Mouse (Mus musculus) megakaryocyte, embryonic 14.5 days (primary cell): ENCODE measurements around the gene D630039A03Rik. TPM values are rescaled to one million over a fixed set of nuclear protein-coding genes. Genes with fewer than 3 reads are reported as not detected.

ENCODE experiments used
- H3K27me3 ChIP-seq: replicated peaks from 2 replicates; pipeline ENCODE3; 2012; ENCODE audit warnings: inconsistent platforms
- H3K36me3 ChIP-seq: replicated peaks from 2 replicates; pipeline ENCODE3; 2012; ENCODE audit warnings: low read length, inconsistent platforms, mixed read lengths
- H3K4me1 ChIP-seq: 2 replicates; pipeline ENCODE4 v1.6.1; 2012; ENCODE audit warnings: inconsistent platforms
- H3K4me3 ChIP-seq: replicated peaks from 2 replicates; pipeline ENCODE3; 2012; ENCODE audit warnings: moderate library complexity, mild to moderate bottlenecking, inconsistent platforms
- H3K9me3 ChIP-seq: 2 replicates; pipeline ENCODE4 v1.6.1; 2012; ENCODE audit warnings: inconsistent platforms
- FLI1 ChIP-seq: IDR thresholded peaks from 2 replicates; pipeline ENCODE4 v1.6.1; 2012; ENCODE audit warnings: low read length, inconsistent platforms, mixed read lengths
- GATA1 ChIP-seq: IDR thresholded peaks from 3 replicates; pipeline ENCODE4 v1.6.1; 2012; ENCODE audit warnings: mixed read lengths, low read length, inconsistent platforms, borderline replicate concordance
- polyA plus RNA-seq: library from polyadenylated mRNA; stranded (reverse); fragments of >175 nt; gene quantifications from 2 replicates; pipeline ENCODE4 v1.2.3, GENCODE M21; 2012; ENCODE audit warnings: low replicate concordance; ENCODE audit not compliant: insufficient read depth

The D630039A03Rik gene
- polyA plus RNA-seq, 1 experiment, result not detected

GRCm38 (mm10) chr4:57860204-57860611 is 55.9 kb downstream of the D630039A03Rik start:
- TF ChIP-seq FLI1 (no peak), GATA1 (no peak)
- H3K9me3 ChIP-seq, result peaks cover 3% of the 10 kb centered on the region; the same call in 1 of the 2 replicates
- no peak overlapping the region for H3K4me3 ChIP-seq
- H3K4me1 ChIP-seq, result peaks cover 11% of the 10 kb centered on the region
- H3K36me3 ChIP-seq, result peaks cover 37% of the 10 kb centered on the region
- H3K27me3 ChIP-seq, result peaks cover 4% of the 10 kb centered on the region

Other genes starting within 250 kb of the D630039A03Rik start
- gene Akap2, start 198.6 kb downstream of the D630039A03Rik start, polyA plus RNA-seq, result 0.87 TPM in 1 of 2 replicates, not detected in the other
- 8.1 and 23.7 TPM in 2 replicates for gene Txn1, start 40.1 kb upstream of the D630039A03Rik start, polyA plus RNA-seq
- not detected in 2 replicates for gene Txndc8, start 92.8 kb upstream of the D630039A03Rik start, polyA plus RNA-seq